Mouse (Mus musculus) heart, embryonic 16.5 days (tissue): ENCODE results near the gene Map2k6. TPM values are rescaled to one million over a fixed set of nuclear protein-coding genes. Genes with fewer than 3 reads are reported as not detected.

Experiments used
- ATAC-seq: fragments of 200-750 bp; cut with Nextera tagmentation; replicated peaks from 2 replicates; pipeline ENCODE4 v1.8.0; 2017; ENCODE audit warnings: moderate number of reproducible peaks; ENCODE audit not compliant: insufficient read depth, low FRiP score; ENCODE audit errors: extremely low read depth
- H3K27ac ChIP-seq: fragments of 300-500 bp; sonication (generic); 2 replicates; pipeline ENCODE4 v1.5.1; 2014; ENCODE audit warnings: mild to moderate bottlenecking, low read length, control low read depth, moderate library complexity
- H3K27me3 ChIP-seq: fragments of 300-500 bp; sonication (generic); 2 replicates; pipeline ENCODE4 v1.6.1; 2014; ENCODE audit warnings: low read length, mixed read lengths; ENCODE audit not compliant: control insufficient read depth, insufficient read depth
- H3K36me3 ChIP-seq: fragments of 300-500 bp; sonication (generic); 2 replicates; pipeline ENCODE4 v1.6.1; 2014; ENCODE audit not compliant: control insufficient read depth, insufficient read depth
- H3K4me1 ChIP-seq: fragments of 300-500 bp; sonication (generic); 2 replicates; pipeline ENCODE4 v1.6.1; 2014; ENCODE audit warnings: low read length, mixed read lengths; ENCODE audit not compliant: control insufficient read depth, insufficient read depth
- H3K4me2 ChIP-seq: fragments of 300-500 bp; sonication (generic); 2 replicates; pipeline ENCODE4 v1.6.1; 2014; ENCODE audit warnings: low read depth, mild to moderate bottlenecking, control low read depth, low read length
- H3K4me3 ChIP-seq: fragments of 300-500 bp; sonication (generic); 2 replicates; pipeline ENCODE4 v1.5.1; 2014; ENCODE audit warnings: mild to moderate bottlenecking, control low read depth, low read length
- H3K9ac ChIP-seq: fragments of 300-500 bp; sonication (generic); 2 replicates; pipeline ENCODE4 v1.6.1; 2014; ENCODE audit warnings: low read length, control low read depth
- H3K9me3 ChIP-seq: fragments of 300-500 bp; sonication (generic); replicated peaks from 2 replicates; pipeline ENCODE4 v1.6.1; 2016; ENCODE audit warnings: low read length; ENCODE audit not compliant: control insufficient read depth
- WGBS: fragments of 180-500 bp; shearing (Covaris S2); extraction: QIAGEN DNeasy Blood & Tissue Kit; methylation state at CpG from one replicate; pipeline ENCODE4 v1.1.7; 2014; 5-methylcytosine and 5-hydroxymethylcytosine counted together
- polyA plus RNA-seq: library from polyadenylated mRNA; unstranded; fragments of >200 nt; fragmentation: Nextera tagmentation; extraction: Ambion mirVana; gene quantifications from 2 replicates; pipeline ENCODE4 v1.2.1, GENCODE M21; 2015

Gene Map2k6
- polyA plus RNA-seq, 1 experiment from 2014 or later = 15.4 TPM

GRCm38 (mm10) chr11:110371827-110372226, 27.1 kb upstream of the Map2k6 start:
- no peak for ATAC-seq
- H3K27ac ChIP-seq = no peak overlapping the region
- no peak overlapping the region for H3K9ac ChIP-seq
- H3K27me3 ChIP-seq = no peaks in the 10 kb centered on the region
- H3K4me1 ChIP-seq = peaks cover 4% of the 10 kb centered on the region; the same call in 1 of the 2 replicates
- no peaks in the 10 kb centered on the region for H3K36me3 ChIP-seq
- no peaks in the 10 kb centered on the region for H3K9me3 ChIP-seq
- H3K4me2 ChIP-seq = no peak overlapping the region
- H3K4me3 ChIP-seq = no peak overlapping the region
- WGBS = 61% methylated on average over 8 of the region's 8 CpGs

GRCm38 (mm10) chr11:110372266-110372954, 26.5 kb upstream of the Map2k6 start:
- H3K4me3 ChIP-seq = no peak overlapping the region

GRCm38 (mm10) chr11:110374036-110374435, 24.9 kb upstream of the Map2k6 start:
- H3K27me3 ChIP-seq = no peaks in the 10 kb centered on the region
- H3K4me2 ChIP-seq = no peak overlapping the region
- no peak overlapping the region for H3K27ac ChIP-seq
- no peaks in the 10 kb centered on the region for H3K36me3 ChIP-seq
- 81% methylated on average over 9 of the region's 9 CpGs for WGBS
- ATAC-seq = no peak
- H3K9me3 ChIP-seq = no peaks in the 10 kb centered on the region
- H3K9ac ChIP-seq = no peak overlapping the region
- no peak overlapping the region for H3K4me3 ChIP-seq
- peaks cover 3% of the 10 kb centered on the region; the same call in 1 of the 2 replicates for H3K4me1 ChIP-seq

More at GRCm38 (mm10) chr11:110372266-110372954, 26.5 kb upstream of the Map2k6 start:
- H3K27ac ChIP-seq = no peak overlapping the region
- WGBS = 72% methylated on average over 15 of the region's 15 CpGs
- H3K9ac ChIP-seq = no peak overlapping the region
- H3K4me1 ChIP-seq = peaks cover 4% of the 10 kb centered on the region; the same call in 1 of the 2 replicates
- H3K9me3 ChIP-seq = no peaks in the 10 kb centered on the region
- no peak for ATAC-seq
- H3K27me3 ChIP-seq = no peaks in the 10 kb centered on the region
- no peaks in the 10 kb centered on the region for H3K36me3 ChIP-seq
- H3K4me2 ChIP-seq = no peak overlapping the region

GRCm38 (mm10) chr11:110379661-110380309, 19.1 kb upstream of the Map2k6 start:
- peak; percentile 91 for ATAC-seq
- Histone ChIP-seq H3K27ac (peak overlapping the region; percentile 53), H3K36me3 (no peaks in the 10 kb centered on the region), H3K4me3 (peak overlapping the region; percentile 45), H3K4me1 (peaks cover 3% of the 10 kb centered on the region), H3K4me2 (peak overlapping the region; percentile 75), H3K9ac (peak overlapping the region; percentile 53), H3K27me3 (no peaks in the 10 kb centered on the region), H3K9me3 (no peaks in the 10 kb centered on the region)
- WGBS = 6% methylated on average over 20 of the region's 20 CpGs

- no peaks in the 10 kb centered on the region for H3K27me3 ChIP-seq
- 27% methylated on average over 15 of the region's 15 CpGs for WGBS
- no peaks in the 10 kb centered on the region for H3K36me3 ChIP-seq
- no peak overlapping the region for H3K27ac ChIP-seq
- H3K9ac ChIP-seq = no peak overlapping the region
- ATAC-seq = peak; percentile 5; the same call in 1 of the 2 replicates
- H3K9me3 ChIP-seq = no peaks in the 10 kb centered on the region
- H3K4me2 ChIP-seq = peak overlapping the region; percentile 75
- H3K4me1 ChIP-seq = peaks cover 3% of the 10 kb centered on the region
- H3K4me3 ChIP-seq = peak overlapping the region; percentile 45
These were observed 18.6 kb upstream of the Map2k6 start for GRCm38 (mm10) chr11:110380310-110380668.

- no peak overlapping the region for H3K27ac ChIP-seq
- WGBS = 78% methylated on average over 2 of the region's 2 CpGs
- no peak overlapping the region for H3K4me2 ChIP-seq
- H3K27me3 ChIP-seq = no peaks in the 10 kb centered on the region
- no peak for ATAC-seq
- no peaks in the 10 kb centered on the region for H3K9me3 ChIP-seq
- H3K4me3 ChIP-seq = no peak overlapping the region
- no peaks in the 10 kb centered on the region for H3K4me1 ChIP-seq
- no peaks in the 10 kb centered on the region for H3K36me3 ChIP-seq
- H3K9ac ChIP-seq = no peak overlapping the region
These were observed 13.4 kb upstream of the Map2k6 start for GRCm38 (mm10) chr11:110385487-110385886.

GRCm38 (mm10) chr11:110392763-110393162, 6.2 kb upstream of the Map2k6 start:
- Histone ChIP-seq H3K9ac (no peak overlapping the region), H3K4me2 (no peak overlapping the region), H3K36me3 (no peaks in the 10 kb centered on the region), H3K4me1 (no peaks in the 10 kb centered on the region), H3K27ac (no peak overlapping the region), H3K27me3 (no peaks in the 10 kb centered on the region), H3K4me3 (no peak overlapping the region), H3K9me3 (0 out of 2 replicates have a peak, but pooled peaks cover 4% of the 10 kb centered on the region)
- no peak for ATAC-seq
- 78% methylated on average over 3 of the region's 3 CpGs for WGBS

- 72% methylated on average over 5 of the region's 5 CpGs for WGBS
- no peaks in the 10 kb centered on the region for H3K36me3 ChIP-seq
- 0 out of 2 replicates have a peak, but pooled peaks cover 4% of the 10 kb centered on the region for H3K9me3 ChIP-seq
- no peak overlapping the region for H3K4me2 ChIP-seq
- no peak overlapping the region for H3K27ac ChIP-seq
- no peaks in the 10 kb centered on the region for H3K27me3 ChIP-seq
- H3K4me1 ChIP-seq = peaks cover 3% of the 10 kb centered on the region
- ATAC-seq = no peak
- H3K4me3 ChIP-seq = no peak overlapping the region
- no peak overlapping the region for H3K9ac ChIP-seq
These were observed 4.0 kb upstream of the Map2k6 start for GRCm38 (mm10) chr11:110394788-110395452.

GRCm38 (mm10) chr11:110396085-110396484, 2.8 kb upstream of the Map2k6 start:
- no peak for ATAC-seq
- no peak overlapping the region; the same call in 1 of the 2 replicates for H3K4me3 ChIP-seq
- no peaks in the 10 kb centered on the region for H3K36me3 ChIP-seq
- 48% methylated on average over 19 of the region's 19 CpGs for WGBS
- H3K27ac ChIP-seq = no peak overlapping the region
- peak overlapping the region; percentile 49; the same call in 1 of the 2 replicates for H3K4me2 ChIP-seq
- H3K4me1 ChIP-seq = peaks cover 7% of the 10 kb centered on the region
- no peaks in the 10 kb centered on the region for H3K27me3 ChIP-seq
- no peak overlapping the region for H3K9ac ChIP-seq
- H3K9me3 ChIP-seq = 0 out of 2 replicates have a peak, but pooled peaks cover 1% of the 10 kb centered on the region
